Comparison of ENCODE assay signal across 7 mouse cellular contexts in genomic region chr11:78094504-78095143, GRCm38 (mm10). TPM values are rescaled to one million over a fixed set of nuclear protein-coding genes. Genes with fewer than 3 reads are reported as not detected.
A peak's percentile ranks its signal among the peaks of the same experiment; 100 is the strongest.
DNase-seq lines count a peak whose midpoint lies in the region; ATAC-seq lines count a peak whose summit lies in the region.

TSS of gene Fam222b (plus strand) at chr11:78094660.

- H3K9ac ChIP-seq in intestine, embryonic 15.5 days, result peak within 1 kb of the TSS; percentile 68

- no peaks in the 10 kb centered on the region for H3K36me3 ChIP-seq in intestine, embryonic 15.5 days
- H3K36me3 ChIP-seq in midbrain, embryonic 10.5 days, result peaks cover 8% of the 10 kb centered on the region

- H3K27ac ChIP-seq in intestine, embryonic 15.5 days, result peak within 1 kb of the TSS; percentile 52
- H3K27ac ChIP-seq in midbrain, embryonic 10.5 days (replicated peaks), result peak within 1 kb of the TSS; percentile 89

- peak within 1 kb of the TSS; percentile 82 for H3K4me2 ChIP-seq in intestine, embryonic 15.5 days (replicated peaks)

- peak; percentile 89 to 94 for DNase-seq in adrenal gland, adult 18-20 months (ENCODE audit: low spot score in 2 of 2)
- peak; percentile 95 for DNase-seq in embryo, embryonic 11 days
- DNase-seq in gastrocnemius, postnatal 36 days, result peak; percentile 86 to 93
- peak; percentile 92 to 94 for DNase-seq in left cerebral cortex, postnatal 25 days (ENCODE audit: low spot score in 2 of 2)
- peak; percentile 95 for DNase-seq in midbrain, embryonic 10.5 days (ENCODE audit: low spot score)
- peak; percentile 91 for DNase-seq in right cerebral cortex, postnatal 4 days

- intact Hi-C loops in gastrocnemius, postnatal 36 days (cut with DNase I), result loop anchor here (5.0 kb wide), 1 partner anchor 63 kb away; no protein-coding TSS in a partner anchor
- intact Hi-C loops in left cerebral cortex, postnatal 25 days (cut with DNase I), result loop anchor here (2.0 to 5.0 kb wide), 4 partner anchors 14 to 70 kb away; partner anchors contain the start of genes Eral1 and Traf4

- H3K4me1 ChIP-seq in intestine, embryonic 15.5 days (replicated peaks), result peaks cover 9% of the 10 kb centered on the region; the same call in 1 of the 2 replicates
- peaks cover 29% of the 10 kb centered on the region for H3K4me1 ChIP-seq in midbrain, embryonic 10.5 days

- peak; percentile 96 for ATAC-seq in intestine, embryonic 15.5 days

- under 1% methylated on average over 38 of the region's 38 CpGs for WGBS in intestine, embryonic 15.5 days
- WGBS in midbrain, embryonic 10.5 days, result under 1% methylated on average over 38 of the region's 38 CpGs

- peak within 1 kb of the TSS; percentile 70 for H3K4me3 ChIP-seq in intestine, embryonic 15.5 days (replicated peaks)
- peak within 1 kb of the TSS; percentile 70 for H3K4me3 ChIP-seq in midbrain, embryonic 10.5 days

- H3K27me3 ChIP-seq in intestine, embryonic 15.5 days (replicated peaks), result no peaks in the 10 kb centered on the region
- H3K27me3 ChIP-seq in midbrain, embryonic 10.5 days (ENCODE audit: low read depth, poor library complexity, severe bottlenecking), result no peaks in the 10 kb centered on the region

- no peaks in the 10 kb centered on the region for H3K9me3 ChIP-seq in intestine, embryonic 15.5 days
- no peaks in the 10 kb centered on the region for H3K9me3 ChIP-seq in midbrain, embryonic 10.5 days (replicated peaks)

RNA-seq across cellular contexts. Expression of gene Fam222b, which starts in this region (rescaled TPM):
- total RNA-seq in adrenal gland, adult 18-20 months (2021), result 10 to 100 TPM; 19.3 to 22.1 TPM
- total RNA-seq in gastrocnemius, postnatal 36 days (2021), result 1 to 10 TPM; 6.0 to 6.1 TPM
- polyA plus RNA-seq in intestine, embryonic 15.5 days (2015; fragmentation: Nextera tagmentation; extraction: Ambion mirVana), result 13.1 and 13.3 TPM in 2 replicates
- total RNA-seq in left cerebral cortex, postnatal 25 days (2021), result 10 to 100 TPM; 28.2 to 29.6 TPM
- polyA plus RNA-seq in midbrain, embryonic 10.5 days (2016; fragmentation: Nextera tagmentation; extraction: Ambion mirVana), result 27.6 and 32.8 TPM in 2 replicates

Comparison
In these comparisons a context has a peak if more than half of its experiments do, and no peak if none do; other contexts are left out.
1. Peak in every context shown above with its lines: DNase-seq, ATAC-seq, H3K4me3 ChIP-seq and H3K27ac ChIP-seq.